Mouse (Mus musculus): ENCODE data around the gene Mt1. TPM values are rescaled to one million over a fixed set of nuclear protein-coding genes. Genes with fewer than 3 reads are reported as not detected.

Gene Mt1
- total RNA-seq, 1 experiment from 2014 or later: 182 TPM

DNA sequence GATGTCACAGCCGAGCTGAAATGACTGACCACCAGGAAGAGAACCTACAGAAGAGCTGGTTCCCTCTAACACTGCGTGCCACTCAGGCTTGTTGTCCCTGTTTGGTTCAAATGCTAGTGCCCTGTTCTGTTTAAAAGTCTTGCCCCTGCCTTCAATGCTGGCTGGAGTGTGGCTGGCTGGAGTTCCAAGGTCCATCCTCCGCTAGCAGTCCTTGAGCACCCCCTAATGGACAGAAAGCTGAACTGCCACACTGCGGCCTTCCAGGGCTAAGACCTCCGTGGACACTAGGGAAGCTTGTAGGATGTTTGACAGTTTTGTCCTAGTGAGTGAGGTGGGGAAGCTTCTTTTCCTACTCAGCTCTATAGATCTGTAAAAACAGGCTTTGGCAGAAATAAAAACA is 26.9 kb downstream of the Mt1 start:
- DNase-seq: peak; percentile 70

GRCm38 (mm10) chr8:94206256-94206655 is 27.4 kb downstream of the Mt1 start:
- DNase-seq: no peak

GRCm38 (mm10) chr8:94207491-94207890 is 28.6 kb downstream of the Mt1 start:
- DNase-seq: no peak

- DNase-seq: no peak
Observed at GRCm38 (mm10) chr8:94209639-94210038, 30.8 kb downstream of the Mt1 start.

DNA sequence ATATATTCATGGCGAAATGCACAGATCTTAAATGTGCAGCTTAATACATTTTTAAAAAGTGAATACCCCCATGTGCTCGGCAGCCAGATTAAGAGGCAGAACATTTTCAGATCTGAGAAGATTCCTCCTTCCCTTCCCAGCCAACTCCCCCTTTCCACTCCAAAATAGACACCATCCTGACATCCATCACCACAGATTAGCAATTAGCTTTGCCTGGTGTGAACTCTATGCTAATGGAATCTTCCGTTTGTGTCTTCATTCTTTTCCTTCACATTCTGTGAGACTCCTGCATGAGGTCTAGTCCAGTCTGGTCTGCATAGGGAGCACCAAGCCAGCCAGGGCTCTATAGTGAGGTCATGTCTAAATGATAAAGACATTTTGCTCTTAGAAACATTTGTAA is 31.3 kb downstream of the Mt1 start:
- no peak for DNase-seq

DNA sequence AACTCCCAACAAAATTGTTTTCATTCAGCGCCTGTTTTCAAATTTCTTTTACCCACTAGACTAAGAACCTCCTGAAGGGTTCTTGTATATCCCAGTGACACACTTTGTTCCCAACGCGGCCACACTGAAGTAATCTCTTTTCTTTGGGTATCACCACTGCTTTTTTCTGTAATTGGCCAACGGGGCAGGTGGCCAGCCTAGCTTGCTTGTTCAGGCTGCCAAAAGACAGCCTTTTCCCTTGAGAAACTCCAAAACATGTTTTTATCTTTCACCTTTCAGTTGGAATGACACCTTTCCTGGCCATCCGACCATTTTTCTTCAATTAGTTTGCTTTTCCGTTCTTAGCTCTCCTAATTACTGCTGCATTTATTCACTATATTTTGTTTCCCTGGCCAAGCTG is 34.9 kb downstream of the Mt1 start:
- no peak for DNase-seq

DNA sequence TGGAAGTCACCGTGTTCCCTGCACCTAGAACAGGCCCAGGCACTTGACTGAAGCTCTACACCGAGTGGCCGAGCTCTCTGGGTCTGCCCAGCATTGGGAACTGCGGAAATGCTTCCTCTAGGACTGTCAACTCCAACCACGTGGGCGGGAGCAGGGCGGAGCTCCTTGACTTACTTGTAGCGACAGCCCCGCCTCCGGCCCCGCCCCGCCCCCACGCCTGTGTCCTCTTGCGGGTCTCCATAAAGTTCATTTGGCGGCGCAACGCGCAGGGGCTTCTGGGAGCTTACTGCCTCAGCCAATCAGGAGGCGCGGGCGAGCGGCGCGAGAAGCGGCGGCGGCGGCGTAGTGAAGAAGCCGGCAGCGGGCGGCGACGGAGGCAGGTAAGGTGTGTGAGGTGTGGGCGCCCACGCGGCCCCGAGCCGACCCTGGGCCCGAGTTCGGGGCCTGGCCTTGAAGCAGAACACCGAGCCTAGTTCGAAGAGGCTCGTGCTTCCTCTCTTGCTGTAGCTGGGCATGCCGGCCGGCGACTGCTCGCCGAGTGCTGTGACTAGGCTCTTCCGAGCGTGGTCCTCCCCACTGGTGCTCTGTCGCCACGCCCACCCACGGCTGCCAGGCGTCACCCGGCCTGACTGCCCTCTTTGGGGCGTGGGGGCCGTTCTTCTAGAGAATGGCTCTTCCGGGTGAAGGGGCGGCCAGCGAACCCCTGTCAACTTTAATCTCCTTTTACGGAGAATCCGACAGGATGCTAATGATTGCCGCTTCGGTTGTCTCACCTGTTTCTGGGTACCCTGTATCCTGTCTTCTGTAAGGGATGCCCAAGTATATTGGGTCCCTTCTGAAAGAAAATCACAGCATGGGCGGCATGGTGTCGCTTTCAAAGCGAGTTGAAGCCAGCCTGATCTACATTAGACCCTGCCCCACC is 35.6 kb downstream of the Mt1 start, which contains the start of gene Nup93:
Nup93 (plus strand) TSS at position 313 of the 922 bp plus-strand sequence.
- DNase-seq: peak; percentile 99

DNA sequence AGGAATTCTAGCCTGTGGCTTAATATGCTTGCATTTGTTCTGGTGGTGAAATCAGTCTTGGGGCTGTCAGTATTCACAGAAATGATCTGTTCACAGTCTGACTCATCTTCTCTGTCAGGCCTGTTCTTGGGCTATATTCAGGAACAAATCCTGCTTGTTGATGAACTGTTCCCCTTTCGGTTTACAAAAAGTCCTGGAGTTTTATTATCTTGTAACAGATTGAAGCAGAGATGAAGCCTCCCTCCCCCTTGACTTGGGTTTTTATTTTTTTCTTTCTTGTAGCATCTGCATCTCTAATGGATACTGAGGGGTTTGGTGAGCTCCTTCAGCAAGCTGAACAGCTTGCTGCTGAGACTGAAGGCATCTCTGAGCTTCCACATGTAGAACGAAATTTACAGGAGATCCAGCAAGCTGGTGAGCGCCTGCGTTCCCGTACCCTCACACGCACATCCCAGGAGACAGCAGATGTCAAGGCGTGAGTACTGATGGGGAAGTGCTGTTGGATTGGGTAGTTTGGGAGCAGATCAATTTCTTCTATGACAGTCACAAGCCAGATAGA is 48.6 kb downstream of the Mt1 start:
- DNase-seq: no peak

Other genes starting within 250 kb of the Mt1 start
- 294 and 300 TPM in 2 replicates for gene Amfr, start 166.2 kb upstream of the Mt1 start, total RNA-seq (2021)
- 38.0 and 44.5 TPM in 2 replicates for gene Nudt21, start 142.1 kb upstream of the Mt1 start, total RNA-seq (2021)
- 16.0 and 21.1 TPM in 2 replicates for gene Ogfod1, start 141.9 kb upstream of the Mt1 start, total RNA-seq (2021)
- gene Bbs2, start 80.2 kb upstream of the Mt1 start, total RNA-seq (2021): 21.2 and 27.0 TPM in 2 replicates
- gene Mt4, start 41.9 kb upstream of the Mt1 start, total RNA-seq (2021): not detected in 2 replicates
- gene Mt3, start 26.5 kb upstream of the Mt1 start, total RNA-seq (2021): 6.4 and 8.0 TPM in 2 replicates
- 81.5 and 159 TPM in 2 replicates for gene Mt2, start 6.4 kb upstream of the Mt1 start, total RNA-seq (2021)
- gene Nup93, start 35.5 kb downstream of the Mt1 start, total RNA-seq (2021): 16.1 and 21.9 TPM in 2 replicates
- gene Slc12a3, start 150.1 kb downstream of the Mt1 start, total RNA-seq (2021): 0.09 and 0.29 TPM in 2 replicates
- 98.9 and 118 TPM in 2 replicates for gene Herpud1, start 207.4 kb downstream of the Mt1 start, total RNA-seq (2021)

Measured in adrenal gland, postnatal 25 days (tissue).